Comparison of ENCODE assay signal across 18 mouse cellular contexts in the genomic region with DNA sequence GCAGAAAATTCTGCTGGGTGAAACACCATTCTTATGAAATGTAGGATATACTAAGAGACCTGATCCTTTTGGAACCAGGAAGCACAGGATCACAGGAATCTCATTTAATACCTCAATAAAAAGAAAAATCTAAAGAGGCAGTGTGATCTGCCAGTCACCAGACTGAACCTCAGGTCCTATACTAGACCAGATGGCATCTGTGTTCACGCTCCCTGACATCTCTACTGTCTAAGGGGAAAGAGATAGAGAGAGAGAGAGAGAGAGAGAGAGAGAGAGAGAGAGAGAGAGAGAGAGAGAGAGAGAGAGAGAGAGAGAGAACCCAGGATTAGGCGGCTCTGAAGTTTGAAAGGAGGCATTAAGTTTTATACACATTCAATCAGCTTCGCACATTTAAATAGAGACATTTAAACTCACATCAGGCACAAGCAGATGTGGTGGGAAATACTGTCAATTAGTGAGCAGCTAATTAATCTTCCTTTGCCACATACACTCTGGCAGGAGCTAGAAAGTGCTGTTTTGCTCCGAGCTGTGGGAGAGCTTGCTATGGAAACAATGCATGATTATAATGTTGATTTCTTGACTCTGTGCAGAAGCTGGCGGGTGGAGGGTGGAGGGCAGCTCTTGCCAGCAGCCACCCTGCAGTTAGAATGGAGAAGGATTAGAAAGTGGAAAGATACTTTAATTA. TPM values are rescaled to one million over a fixed set of nuclear protein-coding genes. Genes with fewer than 3 reads are reported as not detected.
DNase-seq lines count a peak whose midpoint lies in the region; ATAC-seq and TF ChIP-seq lines count a peak whose summit lies in the region.
"Had no signal": no experiment of that assay in that cellular context is flagged by ENCODE, and none has a peak within 500 bp of the region (broad histone marks: within the 10 kb centered on the region; RNA-seq: fewer than 3 reads in every experiment).

No protein-coding gene starts in this region.

- H3K27ac ChIP-seq in forebrain, embryonic 13.5 days, result peak overlapping the region; percentile 31; the same call in 1 of the 2 replicates
- no peak overlapping the region for H3K27ac ChIP-seq in hindbrain, embryonic 14.5 days
- no peak overlapping the region for H3K27ac ChIP-seq in midbrain, postnatal 0 days (ENCODE audit: low read depth, low read length)
- no peak overlapping the region for H3K27ac ChIP-seq in heart, embryonic 10.5 days
- H3K27ac ChIP-seq: intestine, embryonic 15.5 days had no signal

- H3K27me3 ChIP-seq in forebrain, embryonic 13.5 days, result no peaks in the 10 kb centered on the region
- no peaks in the 10 kb centered on the region for H3K27me3 ChIP-seq in hindbrain, embryonic 14.5 days (ENCODE audit: control insufficient read depth, insufficient read depth, low read length)
- H3K27me3 ChIP-seq in midbrain, postnatal 0 days (ENCODE audit: insufficient read depth, low read length), result no peaks in the 10 kb centered on the region
- no peaks in the 10 kb centered on the region for H3K27me3 ChIP-seq in heart, embryonic 10.5 days (ENCODE audit: insufficient read depth, poor library complexity, severe bottlenecking)
- H3K27me3 ChIP-seq: intestine, embryonic 15.5 days; megakaryocyte, embryonic 14.5 days had no signal

- peaks cover 17% of the 10 kb centered on the region for H3K4me1 ChIP-seq in forebrain, embryonic 13.5 days
- no peaks in the 10 kb centered on the region; the same call in 1 of the 2 replicates for H3K4me1 ChIP-seq in hindbrain, embryonic 14.5 days (replicated peaks; ENCODE audit: control insufficient read depth, insufficient read depth, low read length)
- no peaks in the 10 kb centered on the region for H3K4me1 ChIP-seq in midbrain, postnatal 0 days (ENCODE audit: insufficient read depth, low read length)
- H3K4me1 ChIP-seq in heart, embryonic 10.5 days, result peaks cover 4% of the 10 kb centered on the region; the same call in 1 of the 2 replicates
- H3K4me1 ChIP-seq: intestine, embryonic 15.5 days; megakaryocyte, embryonic 14.5 days had no signal

- intact Hi-C loops in left cerebral cortex, postnatal 14 days (cut with DNase I), result no loop called here
- intact Hi-C loops in left cerebral cortex, postnatal 4 days (cut with DNase I), result no loop called here

- 10% methylated on average over 5 of the region's 5 CpGs for WGBS in forebrain, embryonic 13.5 days
- 24% methylated on average over 5 of the region's 5 CpGs for WGBS in hindbrain, embryonic 14.5 days
- WGBS in midbrain, postnatal 0 days, result 23% methylated on average over 5 of the region's 5 CpGs
- WGBS in heart, embryonic 10.5 days, result 66% methylated on average over 5 of the region's 5 CpGs

- H3K4me2 ChIP-seq in forebrain, embryonic 13.5 days, result no peak overlapping the region
- no peak overlapping the region for H3K4me2 ChIP-seq in hindbrain, embryonic 14.5 days (replicated peaks)
- no peak overlapping the region for H3K4me2 ChIP-seq in midbrain, postnatal 0 days (ENCODE audit: low read depth, low read length, poor library complexity, severe bottlenecking)
- H3K4me2 ChIP-seq: intestine, embryonic 15.5 days had no signal

- H3K4me3 ChIP-seq in forebrain, embryonic 13.5 days, result no peak overlapping the region
- no peak overlapping the region for H3K4me3 ChIP-seq in hindbrain, embryonic 14.5 days (replicated peaks; ENCODE audit: low read length)
- H3K4me3 ChIP-seq in midbrain, postnatal 0 days (ENCODE audit: low read depth, low read length), result no peak overlapping the region
- no peak overlapping the region for H3K4me3 ChIP-seq in heart, embryonic 10.5 days
- H3K4me3 ChIP-seq: intestine, embryonic 15.5 days; megakaryocyte, embryonic 14.5 days had no signal

- DNase-seq in left cerebral cortex, postnatal 14 days (ENCODE audit: low spot score in 2 of 2), result peak; percentile 24 to 30
- DNase-seq in left cerebral cortex, postnatal 4 days, result no peak
- DNase-seq in hindbrain, embryonic 14.5 days (ENCODE audit: low spot score), result peak; percentile 73
- peak; percentile 66 for DNase-seq in midbrain, postnatal 0 days (ENCODE audit: low spot score)
- DNase-seq in heart, embryonic 10.5 days (ENCODE audit: low spot score), result no peak
- DNase-seq: adrenal gland, postnatal 36 days; cerebellum, adult 11 months; heart, adult 11 months; kidney, postnatal 10 days; liver; lung, adult 2 months; thymus, adult 2 months had no signal

- peak; percentile 86 for ATAC-seq in forebrain, embryonic 13.5 days
- peak; percentile 79; the same call in 1 of the 2 replicates for ATAC-seq in hindbrain, embryonic 14.5 days (ENCODE audit: low FRiP score)
- ATAC-seq in midbrain, postnatal 0 days (ENCODE audit: low FRiP score), result 0 out of 2 replicates have a peak, but pooled peaks have one; percentile 10
- no peak for ATAC-seq in megakaryocyte, adult 5-6 weeks (ENCODE audit: poor library complexity, severe bottlenecking)
- ATAC-seq: intestine, embryonic 15.5 days had no signal

- TF ChIP-seq CTCF in midbrain, postnatal 0 days (IDR thresholded peaks at IDR 0.05), result no peak

- no peak overlapping the region for H3K9ac ChIP-seq in forebrain, embryonic 13.5 days
- no peak overlapping the region for H3K9ac ChIP-seq in hindbrain, embryonic 14.5 days
- no peak overlapping the region for H3K9ac ChIP-seq in midbrain, postnatal 0 days (replicated peaks; ENCODE audit: low read length, poor library complexity, severe bottlenecking)
- H3K9ac ChIP-seq: intestine, embryonic 15.5 days had no signal

- H3K9me3 ChIP-seq in forebrain, embryonic 13.5 days (replicated peaks), result 0 out of 2 replicates have a peak, but pooled peaks cover 6% of the 10 kb centered on the region
- H3K9me3 ChIP-seq in hindbrain, embryonic 14.5 days (ENCODE audit: control insufficient read depth, low read length), result no peaks in the 10 kb centered on the region
- H3K9me3 ChIP-seq in midbrain, postnatal 0 days (ENCODE audit: low read length), result no peaks in the 10 kb centered on the region
- 0 out of 2 replicates have a peak, but pooled peaks cover 4% of the 10 kb centered on the region for H3K9me3 ChIP-seq in heart, embryonic 10.5 days
- H3K9me3 ChIP-seq: intestine, embryonic 15.5 days; megakaryocyte, embryonic 14.5 days had no signal

- no peaks in the 10 kb centered on the region for H3K36me3 ChIP-seq in forebrain, embryonic 13.5 days (ENCODE audit: poor library complexity, severe bottlenecking)
- H3K36me3 ChIP-seq in hindbrain, embryonic 14.5 days (replicated peaks; ENCODE audit: control insufficient read depth, insufficient read depth), result no peaks in the 10 kb centered on the region
- no peaks in the 10 kb centered on the region for H3K36me3 ChIP-seq in midbrain, postnatal 0 days (ENCODE audit: insufficient read depth, low read length)
- H3K36me3 ChIP-seq in heart, embryonic 10.5 days, result no peaks in the 10 kb centered on the region
- H3K36me3 ChIP-seq: intestine, embryonic 15.5 days had no signal

RNA-seq across cellular contexts. Expression of a gene that starts 43.7 kb away (rescaled TPM):
- under 1 TPM in 1 of 2 experiments, not detected in 1; 0.23 TPM for total RNA-seq in left cerebral cortex, postnatal 14 days (2021)
- total RNA-seq in left cerebral cortex, postnatal 4 days (2021), result 1 to 10 TPM in 1 of 2 experiments, under 1 TPM in 1; 0.77 to 1.7 TPM
- polyA plus RNA-seq in forebrain, embryonic 13.5 days (2015; fragmentation: Nextera tagmentation; extraction: Ambion mirVana), result 0.08 TPM in 1 of 2 replicates, not detected in the other
- 1.2 and 1.7 TPM in 2 replicates for polyA plus RNA-seq in hindbrain, embryonic 14.5 days (2014; fragmentation: Nextera tagmentation; extraction: Ambion mirVana)
- total RNA-seq in midbrain, postnatal 0 days (2014; rRNA removed), result 5.1 and 5.7 TPM in 2 replicates
- 3.8 and 4.8 TPM in 2 replicates for polyA plus RNA-seq in midbrain, postnatal 0 days (2015; fragmentation: Nextera tagmentation; extraction: Ambion mirVana)
- polyA plus RNA-seq in heart, embryonic 10.5 days (2016; fragmentation: Nextera tagmentation; extraction: Ambion mirVana), result not detected in 2 replicates
- not detected in 2 replicates for total RNA-seq in megakaryocyte, adult 5-6 weeks (2015)
- total RNA-seq in megakaryocyte, adult 5-6 weeks (2017), result 0.11 TPM in 1 of 2 replicates, not detected in the other
- total RNA-seq: adrenal gland, postnatal 36 days; common myeloid progenitor, adult 5-6 weeks; MEL had no signal
- polyA plus RNA-seq: intestine, embryonic 15.5 days had no signal

Comparison
In these comparisons a context has a peak if more than half of its experiments do, and no peak if none do; other contexts are left out.
1. DNase-seq: peak in left cerebral cortex, postnatal 14 days (2 of 2), hindbrain, embryonic 14.5 days (single experiment) and midbrain, postnatal 0 days (single experiment); none in left cerebral cortex, postnatal 4 days (single experiment) and heart, embryonic 10.5 days (single experiment).